Mouse (Mus musculus): ENCODE data around the gene Zfp2. TPM values are rescaled to one million over a fixed set of nuclear protein-coding genes. Genes with fewer than 3 reads are reported as not detected.

Zfp2 gene
- polyA plus RNA-seq, 1 experiment from 2014 or later = 35.5 TPM

Other genes starting within 250 kb of the Zfp2 start
- gene Zfp354c, start 88.4 kb downstream of the Zfp2 start, polyA plus RNA-seq (2014; fragmentation: Nextera tagmentation; extraction: Ambion mirVana) = 46.7 and 48.5 TPM in 2 replicates
- gene Zfp879, start 74.6 kb downstream of the Zfp2 start, polyA plus RNA-seq (2014; fragmentation: Nextera tagmentation; extraction: Ambion mirVana) = 1.3 and 1.5 TPM in 2 replicates
- gene Grm6, start 65.5 kb downstream of the Zfp2 start, polyA plus RNA-seq (2014; fragmentation: Nextera tagmentation; extraction: Ambion mirVana) = not detected in 2 replicates
- 18.7 and 20.6 TPM in 2 replicates for gene Zfp454, start 28.5 kb downstream of the Zfp2 start, polyA plus RNA-seq (2014; fragmentation: Nextera tagmentation; extraction: Ambion mirVana)
- 1.5 and 1.7 TPM in 2 replicates for gene Zfp354b, start 15.5 kb upstream of the Zfp2 start, polyA plus RNA-seq (2014; fragmentation: Nextera tagmentation; extraction: Ambion mirVana)
- not detected in 2 replicates for gene 4933414I15Rik, start 27.6 kb upstream of the Zfp2 start, polyA plus RNA-seq (2014; fragmentation: Nextera tagmentation; extraction: Ambion mirVana)
- gene Prop1, start 37.6 kb upstream of the Zfp2 start, polyA plus RNA-seq (2014; fragmentation: Nextera tagmentation; extraction: Ambion mirVana) = not detected in 2 replicates
- gene Olfr1378, start 50.4 kb upstream of the Zfp2 start, polyA plus RNA-seq (2014; fragmentation: Nextera tagmentation; extraction: Ambion mirVana) = not detected in 2 replicates
- not detected in 2 replicates for gene Olfr1377, start 65.8 kb upstream of the Zfp2 start, polyA plus RNA-seq (2014; fragmentation: Nextera tagmentation; extraction: Ambion mirVana)
- not detected in 2 replicates for gene Olfr51, start 87.4 kb upstream of the Zfp2 start, polyA plus RNA-seq (2014; fragmentation: Nextera tagmentation; extraction: Ambion mirVana)
- not detected in 2 replicates for gene Olfr54, start 98.1 kb upstream of the Zfp2 start, polyA plus RNA-seq (2014; fragmentation: Nextera tagmentation; extraction: Ambion mirVana)
- gene Olfr1375, start 131.9 kb upstream of the Zfp2 start, polyA plus RNA-seq (2014; fragmentation: Nextera tagmentation; extraction: Ambion mirVana) = not detected in 2 replicates
- 10.3 and 13.4 TPM in 2 replicates for gene Zfp354a, start 143.1 kb upstream of the Zfp2 start, polyA plus RNA-seq (2014; fragmentation: Nextera tagmentation; extraction: Ambion mirVana)